Mouse (Mus musculus) liver, embryonic 16.5 days (tissue): ENCODE measurements around the gene Slc25a35. TPM values are rescaled to one million over a fixed set of nuclear protein-coding genes. Genes with fewer than 3 reads are reported as not detected.
A peak's percentile ranks its signal among the peaks of the same experiment; 100 is the strongest.
"Not testable (repeated sequence)": the region's sequence is repeated elsewhere in the genome, so short reads cannot be mapped to it uniquely, and the experiment has no call there.

ENCODE experiments used
- ATAC-seq: fragments of 200-750 bp; cut with Nextera tagmentation; 2 replicates; pipeline ENCODE4 v1.8.0; 2017; ENCODE audit warnings: low read depth, mild to moderate bottlenecking, moderate number of reproducible peaks, moderate library complexity
- H3K27ac ChIP-seq: fragments of 300-500 bp; sonication (generic); 2 replicates; pipeline ENCODE4 v1.5.1; 2014; ENCODE audit warnings: mild to moderate bottlenecking, low read length
- H3K27me3 ChIP-seq: fragments of 300-500 bp; sonication (generic); 2 replicates; pipeline ENCODE4 v1.6.1; 2014; ENCODE audit warnings: low read depth, low read length, mixed read lengths; ENCODE audit not compliant: control insufficient read depth, insufficient read depth
- H3K36me3 ChIP-seq: fragments of 300-500 bp; sonication (generic); 2 replicates; pipeline ENCODE4 v1.6.1; 2014; ENCODE audit warnings: mild to moderate bottlenecking; ENCODE audit not compliant: control insufficient read depth, insufficient read depth
- H3K4me1 ChIP-seq: fragments of 300-500 bp; sonication (generic); 2 replicates; pipeline ENCODE4 v1.6.1; 2014; ENCODE audit warnings: low read depth, low read length, mixed read lengths; ENCODE audit not compliant: control insufficient read depth
- H3K4me2 ChIP-seq: fragments of 300-500 bp; sonication (generic); 2 replicates; pipeline ENCODE4 v1.6.1; 2014; ENCODE audit warnings: low read depth, low read length, mixed read lengths
- H3K4me3 ChIP-seq: fragments of 300-500 bp; sonication (generic); 2 replicates; pipeline ENCODE4 v1.5.1; 2014; ENCODE audit warnings: low read depth, mild to moderate bottlenecking, low read length
- H3K9ac ChIP-seq: fragments of 300-500 bp; sonication (generic); 2 replicates; pipeline ENCODE4 v1.6.1; 2014; ENCODE audit warnings: low read depth, low read length
- H3K9me3 ChIP-seq: fragments of 300-500 bp; sonication (generic); replicated peaks from 2 replicates; pipeline ENCODE4 v1.6.1; 2016; ENCODE audit warnings: low read length; ENCODE audit not compliant: control insufficient read depth
- WGBS: fragments of 180-500 bp; shearing (Covaris S2); extraction: QIAGEN DNeasy Blood & Tissue Kit; methylation state at CpG from one replicate; pipeline ENCODE4 v1.1.7; 2014; ENCODE audit not compliant: insufficient replicate concordance; 5-methylcytosine and 5-hydroxymethylcytosine counted together
- polyA plus RNA-seq: library from polyadenylated mRNA; unstranded; fragments of >200 nt; fragmentation: Nextera tagmentation; extraction: Ambion mirVana; gene quantifications from 2 replicates; pipeline ENCODE4 v1.2.1, GENCODE M21; 2015

The Slc25a35 gene
- polyA plus RNA-seq, 1 experiment from 2014 or later = 0.80 TPM

DNA sequence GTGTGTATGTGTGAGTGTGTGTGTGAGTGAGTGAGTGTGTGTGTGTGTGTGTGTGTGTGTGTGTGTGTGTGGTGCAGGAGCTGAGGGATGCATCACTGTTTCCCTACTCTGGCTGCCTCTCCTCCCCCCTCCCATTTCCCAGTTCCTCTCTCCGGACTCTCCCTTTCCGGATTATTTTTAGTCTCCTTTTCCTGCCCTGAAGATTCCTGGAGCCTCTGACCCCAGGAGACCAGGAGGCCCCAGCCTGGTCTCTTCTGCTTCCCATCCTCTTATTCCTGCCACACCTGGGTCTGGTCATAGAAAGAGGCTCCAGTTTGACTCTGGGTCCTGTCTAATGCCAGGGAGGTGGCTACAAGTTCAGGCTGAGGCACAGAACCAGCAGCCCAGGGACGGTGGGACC, 11.8 kb upstream of the Slc25a35 start:
- Histone ChIP-seq H3K27me3 (peaks cover 39% of the 10 kb centered on the region), H3K4me3 (peak overlapping the region; percentile 6; the same call in 1 of the 2 replicates), H3K9me3 (no peaks in the 10 kb centered on the region), H3K4me1 (no peaks in the 10 kb centered on the region), H3K36me3 (no peaks in the 10 kb centered on the region), H3K27ac (no peak overlapping the region), H3K9ac (no peak overlapping the region), H3K4me2 (no peak overlapping the region)
- ATAC-seq = no peak
- WGBS = 20% methylated on average over 3 of the region's 3 CpGs

DNA sequence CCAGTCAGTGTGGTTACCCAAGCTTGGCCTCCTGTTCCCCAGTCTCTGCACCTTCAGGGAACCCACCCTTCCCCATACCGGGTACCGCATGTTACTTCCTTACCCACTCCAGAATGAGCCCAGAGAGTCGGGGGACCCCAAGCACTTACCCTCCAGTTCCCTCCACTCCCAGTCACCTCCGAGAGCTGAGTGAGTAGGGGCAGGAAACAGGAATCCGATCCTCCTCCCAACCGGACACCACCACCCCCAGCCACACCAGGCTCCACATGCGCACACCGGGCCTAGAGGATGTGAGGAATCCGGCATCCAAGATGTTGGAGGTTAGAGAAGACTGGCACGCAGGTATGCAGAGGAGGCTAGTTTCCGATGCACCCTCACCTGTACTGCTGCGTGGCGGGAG, 11.2 kb upstream of the Slc25a35 start:
- no peak overlapping the region for H3K9ac ChIP-seq
- H3K4me3 ChIP-seq = no peak overlapping the region
- peaks cover 39% of the 10 kb centered on the region for H3K27me3 ChIP-seq
- no peak overlapping the region for H3K4me2 ChIP-seq
- no peaks in the 10 kb centered on the region for H3K36me3 ChIP-seq
- WGBS = 29% methylated on average over 13 of the region's 13 CpGs
- no peaks in the 10 kb centered on the region for H3K9me3 ChIP-seq
- no peaks in the 10 kb centered on the region for H3K4me1 ChIP-seq
- H3K27ac ChIP-seq = no peak overlapping the region
- ATAC-seq = no peak

DNA sequence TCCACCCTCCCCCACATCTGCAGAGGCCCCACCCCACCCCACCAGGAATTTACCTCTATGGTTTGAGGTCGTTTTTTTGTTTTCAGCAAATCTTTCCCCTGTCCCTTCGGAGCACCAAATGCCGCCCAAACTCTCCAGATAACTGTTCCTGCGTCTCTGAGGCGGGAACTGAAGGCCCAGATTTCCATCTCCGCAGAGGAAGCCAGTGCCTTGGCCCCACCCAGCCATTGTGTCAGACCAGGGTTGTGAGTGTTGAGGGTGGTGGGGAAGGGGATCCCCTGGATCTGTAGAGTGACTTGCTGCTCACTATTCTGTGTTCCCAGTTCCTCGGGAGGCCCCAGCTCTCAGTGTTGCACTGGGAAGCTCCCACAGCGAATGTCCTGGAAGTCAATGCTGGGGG, 10.6 kb upstream of the Slc25a35 start, which contains the start of gene Arhgef15:
Gene Arhgef15, minus strand, starts transcription at position 173 of the 400 bp plus-strand sequence.
- Histone ChIP-seq H3K27ac (no peak within 1 kb of the TSS), H3K9ac (no peak within 1 kb of the TSS), H3K9me3 (no peaks in the 10 kb centered on the region), H3K4me1 (no peaks in the 10 kb centered on the region), H3K36me3 (no peaks in the 10 kb centered on the region), H3K4me2 (no peak within 1 kb of the TSS), H3K27me3 (peaks cover 39% of the 10 kb centered on the region), H3K4me3 (peak within 1 kb of the TSS; percentile 6; the same call in 1 of the 2 replicates)
- 27% methylated on average over 8 of the region's 8 CpGs for WGBS
- no peak for ATAC-seq

DNA sequence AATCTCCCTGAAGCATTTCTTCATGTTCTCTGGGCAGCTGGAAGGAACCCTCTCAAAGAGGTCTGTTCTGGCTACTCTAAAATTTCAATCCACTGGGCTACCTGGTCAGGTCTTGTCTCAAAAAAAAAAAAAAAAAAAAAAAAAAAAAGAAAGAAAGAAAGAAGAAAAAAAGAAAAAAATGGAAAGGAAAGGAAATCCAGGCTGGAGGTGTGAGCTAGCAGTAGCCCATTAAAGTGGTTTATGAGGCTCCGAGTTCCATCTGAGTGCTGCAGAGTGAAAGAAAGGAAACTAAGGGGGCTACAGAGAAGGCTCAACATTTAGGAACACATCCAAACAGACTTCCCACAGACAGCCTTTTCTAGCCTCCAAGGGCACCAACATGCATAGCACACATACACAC, 10.0 kb upstream of the Slc25a35 start:
- H3K9me3 ChIP-seq = no peaks in the 10 kb centered on the region
- 69% methylated on average over 1 of the region's 1 CpGs for WGBS
- no peak for ATAC-seq

DNA sequence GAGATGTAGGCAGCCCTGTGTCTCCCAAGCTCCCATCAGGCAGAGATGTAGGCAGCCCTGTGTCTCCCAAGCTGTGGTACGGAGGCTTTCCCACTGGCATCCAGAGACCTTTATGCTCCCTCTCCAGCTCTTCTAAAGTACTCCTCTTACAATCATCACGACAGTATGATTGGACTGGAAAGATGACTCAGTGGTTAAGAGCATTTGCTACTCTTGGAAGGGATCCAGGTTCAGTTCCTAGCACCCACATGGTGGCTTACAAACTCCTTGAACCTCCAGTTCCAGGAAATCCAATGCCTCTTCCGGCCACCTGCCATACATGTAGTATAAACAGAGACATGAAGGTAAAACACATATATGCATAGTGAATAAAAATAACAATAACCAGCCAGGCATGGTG, 6.3 kb upstream of the Slc25a35 start:
- H3K4me3 ChIP-seq = no peak overlapping the region
- no peak for ATAC-seq
- H3K27ac ChIP-seq = no peak overlapping the region
- H3K4me2 ChIP-seq = no peak overlapping the region
- no peaks in the 10 kb centered on the region for H3K4me1 ChIP-seq
- no peaks in the 10 kb centered on the region for H3K36me3 ChIP-seq
- H3K9me3 ChIP-seq = no peaks in the 10 kb centered on the region
- peaks cover 4% of the 10 kb centered on the region for H3K27me3 ChIP-seq
- H3K9ac ChIP-seq = no peak overlapping the region
- WGBS = 63% methylated on average over 3 of the region's 3 CpGs

More for the DNA sequence above, 10.0 kb upstream of the Slc25a35 start:
- Histone ChIP-seq H3K4me1 (no peaks in the 10 kb centered on the region), H3K36me3 (no peaks in the 10 kb centered on the region), H3K4me3 (no peak overlapping the region), H3K9ac (no peak overlapping the region), H3K27me3 (peaks cover 38% of the 10 kb centered on the region), H3K4me2 (no peak overlapping the region), H3K27ac (no peak overlapping the region)

DNA sequence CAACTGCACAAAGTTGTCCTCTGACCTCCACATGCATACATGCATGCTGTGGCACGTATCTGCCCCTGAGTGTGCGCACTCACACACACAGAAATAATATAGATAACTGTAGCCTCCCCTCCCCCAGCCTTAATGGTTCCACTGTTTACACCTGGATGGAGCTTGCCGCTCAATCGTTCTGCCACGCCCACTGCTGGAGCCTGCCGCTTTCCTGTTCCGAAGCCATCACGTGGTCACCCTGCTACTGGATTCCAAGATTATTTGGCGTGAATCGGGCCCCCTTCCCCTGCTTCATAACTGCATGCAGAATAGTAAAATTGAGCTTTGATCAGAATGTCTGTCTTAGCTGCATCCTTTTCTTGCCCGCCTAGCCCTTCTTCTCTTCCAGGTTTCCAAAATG, 5.8 kb upstream of the Slc25a35 start:
- H3K4me1 ChIP-seq, H3K4me2 ChIP-seq, H3K9me3 ChIP-seq, H3K4me3 ChIP-seq, ATAC-seq, H3K27ac ChIP-seq, H3K27me3 ChIP-seq, H3K36me3 ChIP-seq, H3K9ac ChIP-seq: not testable (repeated sequence)
- WGBS = 35% methylated on average over 11 of the region's 11 CpGs

DNA sequence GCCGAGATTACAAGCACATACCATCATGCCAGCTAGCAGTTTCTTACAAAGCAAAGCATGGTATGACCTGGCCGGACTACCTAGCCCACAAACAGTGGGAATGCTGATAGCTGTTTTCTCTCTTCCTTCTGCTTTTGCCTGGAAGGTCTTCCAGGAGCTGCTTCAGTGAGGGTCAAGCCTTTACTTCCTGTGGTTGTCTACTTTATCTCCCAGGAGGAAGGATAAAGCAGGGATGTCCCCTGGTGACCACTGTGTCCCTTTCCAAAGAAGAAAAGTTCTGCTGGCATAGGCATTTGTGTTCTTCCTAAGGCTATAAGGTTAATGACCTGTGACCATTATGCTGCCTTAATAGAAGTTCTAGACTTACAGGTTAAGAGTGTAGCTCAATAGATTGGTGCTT, 4.5 kb upstream of the Slc25a35 start:
- Histone ChIP-seq H3K9ac (no peak overlapping the region), H3K36me3 (no peaks in the 10 kb centered on the region), H3K4me2 (no peak overlapping the region), H3K27ac (no peak overlapping the region), H3K27me3 (no peaks in the 10 kb centered on the region), H3K4me1 (peaks cover 11% of the 10 kb centered on the region), H3K9me3 (no peaks in the 10 kb centered on the region), H3K4me3 (no peak overlapping the region)
- 46% methylated on average over 2 of the region's 2 CpGs for whole genome bisulfite sequencing
- ATAC-seq = no peak

DNA sequence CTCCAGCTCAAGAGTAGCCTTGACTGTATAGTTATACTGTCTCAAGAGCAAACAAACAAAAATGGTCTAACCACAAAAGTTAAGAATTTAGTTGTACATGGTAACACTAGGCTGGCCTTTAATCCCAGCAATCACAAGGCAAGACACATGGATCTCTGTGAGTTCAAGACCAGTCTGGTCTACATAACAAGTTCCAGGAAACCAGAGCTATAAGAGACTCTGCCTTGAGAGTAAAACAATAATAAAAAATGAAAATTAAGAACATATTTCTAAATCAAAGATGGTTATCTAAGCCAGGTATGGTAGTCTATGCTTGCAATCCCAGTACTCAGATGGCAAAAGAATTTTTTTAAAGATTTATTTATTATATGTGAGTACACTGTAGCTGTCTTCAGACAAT, 2.9 kb upstream of the Slc25a35 start:
- H3K4me2 ChIP-seq = no peak overlapping the region
- ATAC-seq = no peak
- H3K4me1 ChIP-seq = peaks cover 13% of the 10 kb centered on the region

DNA sequence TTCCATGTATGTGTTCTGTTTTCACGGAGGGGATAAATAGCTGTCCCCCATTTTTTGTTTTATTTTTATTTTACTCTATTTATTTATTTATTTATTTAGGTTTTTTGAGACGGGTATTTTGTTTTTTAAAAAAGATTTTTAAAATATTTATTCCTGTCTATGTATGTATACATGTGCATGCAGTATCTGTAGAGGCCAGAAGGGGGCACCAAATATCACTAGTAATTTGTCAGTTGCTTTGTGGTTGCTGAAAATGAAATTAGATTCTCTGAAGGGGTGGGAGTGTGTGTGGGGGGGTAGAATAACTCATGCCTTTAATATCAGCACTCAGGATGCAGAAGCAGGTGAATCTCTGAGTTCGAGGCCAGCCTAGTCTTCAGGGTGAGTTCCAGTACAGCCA, 2.1 kb upstream of the Slc25a35 start:
- Histone ChIP-seq H3K36me3 (no peaks in the 10 kb centered on the region), H3K27ac (no peak overlapping the region), H3K4me3 (no peak overlapping the region), H3K4me2 (no peak overlapping the region), H3K27me3 (no peaks in the 10 kb centered on the region), H3K4me1 (peaks cover 13% of the 10 kb centered on the region), H3K9me3 (no peaks in the 10 kb centered on the region), H3K9ac (no peak overlapping the region)
- ATAC-seq = no peak
- 20% methylated on average over 3 of the region's 3 CpGs for WGBS

More for the DNA sequence above, 2.9 kb upstream of the Slc25a35 start:
- H3K4me3 ChIP-seq = no peak overlapping the region
- H3K9me3 ChIP-seq = no peaks in the 10 kb centered on the region
- H3K27ac ChIP-seq = no peak overlapping the region
- H3K36me3 ChIP-seq = no peaks in the 10 kb centered on the region
- H3K27me3 ChIP-seq = no peaks in the 10 kb centered on the region
- no peak overlapping the region for H3K9ac ChIP-seq
